Mouse (Mus musculus) neural tube, embryonic 15.5 days (tissue): ENCODE results near the gene Dnajb11. TPM values are rescaled to one million over a fixed set of nuclear protein-coding genes. Genes with fewer than 3 reads are reported as not detected.

Experiments used
- ATAC-seq: fragments of 200-750 bp; cut with Nextera tagmentation; 2 replicates; pipeline ENCODE4 v1.8.0; 2017; ENCODE audit warnings: mild to moderate bottlenecking, moderate TSS enrichment, moderate library complexity; ENCODE audit not compliant: low FRiP score
- H3K27ac ChIP-seq: fragments of 300-500 bp; sonication (generic); replicated peaks from 2 replicates; pipeline ENCODE4 v1.5.1; 2015; ENCODE audit warnings: mild to moderate bottlenecking, inconsistent platforms
- H3K27me3 ChIP-seq: fragments of 300-500 bp; sonication (generic); replicated peaks from 2 replicates; pipeline ENCODE4 v1.6.1; 2015; ENCODE audit warnings: inconsistent platforms
- H3K36me3 ChIP-seq: fragments of 300-500 bp; sonication (generic); 2 replicates; pipeline ENCODE4 v1.6.1; 2015; ENCODE audit warnings: inconsistent platforms
- H3K4me1 ChIP-seq: fragments of 300-500 bp; sonication (generic); 2 replicates; pipeline ENCODE4 v1.6.1; 2015; ENCODE audit warnings: inconsistent platforms
- H3K4me2 ChIP-seq: fragments of 300-500 bp; sonication (generic); 2 replicates; pipeline ENCODE4 v1.6.1; 2015; ENCODE audit warnings: inconsistent platforms, mild to moderate bottlenecking, moderate library complexity
- H3K4me3 ChIP-seq: fragments of 300-500 bp; sonication (generic); replicated peaks from 2 replicates; pipeline ENCODE4 v1.5.1; 2015; ENCODE audit warnings: mild to moderate bottlenecking, inconsistent platforms
- H3K9ac ChIP-seq: fragments of 300-500 bp; sonication (generic); replicated peaks from 2 replicates; pipeline ENCODE4 v1.6.1; 2015; ENCODE audit warnings: mild to moderate bottlenecking, inconsistent platforms
- H3K9me3 ChIP-seq: fragments of 300-500 bp; sonication (generic); replicated peaks from 2 replicates; pipeline ENCODE4 v1.6.1; 2016; ENCODE audit warnings: inconsistent platforms
- WGBS: fragments of 180-500 bp; shearing (Covaris S2); methylation state at CpG from one replicate; pipeline ENCODE4 v1.1.7; 2015; ENCODE audit warnings: mixed read lengths; 5-methylcytosine and 5-hydroxymethylcytosine counted together
- polyA plus RNA-seq: library from polyadenylated mRNA; unstranded; fragments of >200 nt; fragmentation: Nextera tagmentation; extraction: Ambion mirVana; gene quantifications from 2 replicates; pipeline ENCODE4 v1.2.1, GENCODE M21; 2015

The Dnajb11 gene
- polyA plus RNA-seq, 1 experiment from 2014 or later: 106 TPM

DNA sequence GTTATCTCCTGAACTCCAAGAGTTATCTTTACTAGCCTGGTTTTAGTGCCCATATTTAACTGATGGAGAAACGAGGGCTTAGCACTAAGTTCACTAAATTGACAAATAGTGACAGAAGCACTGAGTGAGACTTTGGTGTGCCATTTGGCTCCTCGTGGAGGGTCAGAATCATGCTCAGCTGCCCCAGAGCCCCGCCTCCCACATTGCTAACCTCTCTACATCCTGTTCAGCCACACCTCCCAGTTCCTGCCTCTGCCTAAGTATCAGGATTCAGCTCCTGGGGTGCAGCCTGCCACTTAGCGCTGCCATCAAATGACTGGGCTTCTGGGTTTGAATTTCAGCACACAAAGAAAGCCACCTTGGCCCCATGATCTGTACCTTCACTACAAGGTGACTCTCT lies 27.7 kb downstream of the Dnajb11 start:
- 51% methylated on average over 4 of the region's 4 CpGs for WGBS
- no peak overlapping the region for H3K4me2 ChIP-seq
- no peaks in the 10 kb centered on the region for H3K4me1 ChIP-seq
- no peaks in the 10 kb centered on the region for H3K27me3 ChIP-seq
- no peak for ATAC-seq
- no peak overlapping the region for H3K27ac ChIP-seq
- no peaks in the 10 kb centered on the region for H3K36me3 ChIP-seq
- no peaks in the 10 kb centered on the region for H3K9me3 ChIP-seq
- no peak overlapping the region for H3K9ac ChIP-seq
- H3K4me3 ChIP-seq: no peak overlapping the region

DNA sequence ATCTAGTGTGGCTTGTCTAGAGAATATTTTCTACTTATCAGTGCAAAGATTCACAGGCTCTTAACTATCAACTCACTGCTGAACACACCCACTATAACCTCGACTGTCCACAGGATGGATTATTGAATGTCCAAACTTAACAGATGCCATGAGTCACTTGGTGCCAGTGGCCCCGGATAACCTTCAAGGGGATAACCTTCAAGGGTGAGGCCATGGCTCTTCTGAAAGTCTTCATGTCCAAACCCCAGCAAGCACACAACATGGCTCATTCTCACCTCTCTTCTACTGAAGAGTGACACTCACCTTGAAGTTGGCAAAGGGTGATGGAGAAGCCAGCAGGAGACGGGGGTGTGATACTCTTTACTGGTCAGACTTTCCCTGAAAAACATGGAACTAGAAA lies 29.1 kb downstream of the Dnajb11 start:
- no peaks in the 10 kb centered on the region for H3K4me1 ChIP-seq
- WGBS: 87% methylated on average over 3 of the region's 3 CpGs
- ATAC-seq: no peak
- H3K27me3 ChIP-seq: no peaks in the 10 kb centered on the region
- no peak overlapping the region for H3K27ac ChIP-seq
- H3K9ac ChIP-seq: no peak overlapping the region
- no peak overlapping the region for H3K4me3 ChIP-seq
- no peaks in the 10 kb centered on the region for H3K36me3 ChIP-seq
- no peak overlapping the region for H3K4me2 ChIP-seq
- no peaks in the 10 kb centered on the region for H3K9me3 ChIP-seq

DNA sequence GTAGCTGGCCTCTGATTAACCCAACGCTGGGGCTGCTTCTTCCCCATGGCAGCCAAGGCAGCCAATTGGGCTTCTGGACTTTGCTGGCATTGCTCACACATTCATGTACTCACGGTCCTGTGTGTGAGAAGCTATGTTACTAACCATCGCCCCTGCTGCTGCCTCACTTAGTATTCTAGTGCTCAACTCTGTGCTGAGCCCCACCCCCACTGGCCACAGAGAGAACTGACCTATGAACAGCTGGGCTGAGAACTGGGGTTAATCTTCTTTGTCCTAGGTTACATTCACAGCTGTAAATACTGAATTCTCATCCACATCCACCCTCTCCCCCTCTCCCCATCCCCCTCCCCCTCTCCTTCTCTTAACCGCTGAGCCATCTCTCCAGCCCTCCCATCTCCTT lies 31.2 kb downstream of the Dnajb11 start:
- Histone ChIP-seq H3K9me3 (no peaks in the 10 kb centered on the region), H3K36me3 (no peaks in the 10 kb centered on the region), H3K27me3 (no peaks in the 10 kb centered on the region), H3K4me1 (no peaks in the 10 kb centered on the region), H3K9ac (no peak overlapping the region), H3K27ac (no peak overlapping the region), H3K4me3 (no peak overlapping the region), H3K4me2 (no peak overlapping the region)
- no peak for ATAC-seq
- WGBS: 49% methylated on average over 4 of the region's 4 CpGs

DNA sequence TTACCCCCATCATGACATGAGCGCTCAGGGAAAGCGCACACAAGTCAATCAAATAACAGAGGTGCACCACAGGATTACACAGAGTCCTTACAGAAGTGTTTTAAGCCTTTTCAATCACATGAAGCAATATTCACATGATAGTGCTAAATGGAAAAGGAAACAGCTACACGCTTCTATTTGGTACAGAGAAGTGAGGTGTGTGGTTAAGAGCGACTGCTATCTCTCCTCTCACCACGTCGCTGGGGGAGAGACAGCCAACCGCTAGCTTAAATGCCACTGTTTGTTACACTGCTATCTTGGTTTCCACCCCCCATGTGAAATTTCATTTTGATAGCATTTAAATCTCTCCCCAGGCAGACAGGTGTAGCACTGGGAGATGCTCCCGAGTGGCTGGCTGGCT lies 32.1 kb downstream of the Dnajb11 start:
- Histone ChIP-seq H3K4me3 (no peak overlapping the region), H3K9me3 (no peaks in the 10 kb centered on the region), H3K36me3 (no peaks in the 10 kb centered on the region), H3K9ac (no peak overlapping the region), H3K4me1 (no peaks in the 10 kb centered on the region), H3K27me3 (no peaks in the 10 kb centered on the region), H3K4me2 (no peak overlapping the region), H3K27ac (no peak overlapping the region)
- 93% methylated on average over 8 of the region's 8 CpGs for WGBS
- no peak for ATAC-seq

DNA sequence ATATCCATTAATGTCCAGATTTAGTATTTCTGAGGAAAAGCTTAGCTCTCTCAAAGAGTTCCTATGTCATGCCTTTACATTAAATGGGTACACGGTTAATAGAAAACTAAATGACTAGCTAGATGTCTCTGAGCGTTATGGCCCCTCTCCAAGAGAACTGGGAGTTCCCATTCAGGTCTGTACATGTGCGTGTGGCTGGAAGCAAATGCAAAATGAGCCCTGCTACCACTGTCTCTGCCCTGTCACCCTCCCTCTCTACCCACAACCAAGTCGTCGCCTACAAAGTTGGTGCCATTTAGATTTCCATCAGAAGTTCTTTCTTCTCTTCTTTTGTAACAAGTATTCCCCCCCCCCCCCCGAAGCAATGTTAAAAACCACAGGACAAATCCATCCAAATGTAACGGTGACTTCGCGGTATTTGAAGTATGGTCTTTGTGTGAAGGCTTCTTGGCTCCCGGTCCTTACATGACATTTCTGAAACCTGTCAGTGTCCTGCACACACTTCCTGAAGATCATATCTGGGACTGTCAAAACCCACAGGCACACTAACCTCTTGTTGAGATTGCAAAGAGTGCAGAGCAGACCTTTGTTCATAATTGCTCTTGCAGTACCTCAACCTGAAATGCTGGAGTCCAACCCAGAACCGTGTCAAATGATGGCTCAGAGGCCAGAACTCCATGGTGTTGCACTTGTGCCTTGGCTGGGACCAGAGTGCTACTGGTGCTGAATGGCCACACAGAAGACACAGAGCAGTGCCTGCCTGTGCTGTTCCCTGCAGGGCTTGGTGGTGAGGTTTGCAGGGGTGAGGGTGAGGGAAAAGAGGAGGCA lies 33.3 kb downstream of the Dnajb11 start, which contains the start of gene Ahsg:
Ahsg (plus strand) TSS at position 595 of the 828 bp plus-strand sequence.
- H3K4me1 ChIP-seq: no peaks in the 10 kb centered on the region
- no peak within 1 kb of the TSS for H3K4me3 ChIP-seq
- H3K9me3 ChIP-seq: no peaks in the 10 kb centered on the region
- no peak within 1 kb of the TSS for H3K9ac ChIP-seq
- H3K4me2 ChIP-seq: no peak within 1 kb of the TSS
- H3K36me3 ChIP-seq: no peaks in the 10 kb centered on the region
- no peaks in the 10 kb centered on the region for H3K27me3 ChIP-seq
- no peak within 1 kb of the TSS for H3K27ac ChIP-seq
- no peak for ATAC-seq
- WGBS: 88% methylated on average over 11 of the region's 11 CpGs

DNA sequence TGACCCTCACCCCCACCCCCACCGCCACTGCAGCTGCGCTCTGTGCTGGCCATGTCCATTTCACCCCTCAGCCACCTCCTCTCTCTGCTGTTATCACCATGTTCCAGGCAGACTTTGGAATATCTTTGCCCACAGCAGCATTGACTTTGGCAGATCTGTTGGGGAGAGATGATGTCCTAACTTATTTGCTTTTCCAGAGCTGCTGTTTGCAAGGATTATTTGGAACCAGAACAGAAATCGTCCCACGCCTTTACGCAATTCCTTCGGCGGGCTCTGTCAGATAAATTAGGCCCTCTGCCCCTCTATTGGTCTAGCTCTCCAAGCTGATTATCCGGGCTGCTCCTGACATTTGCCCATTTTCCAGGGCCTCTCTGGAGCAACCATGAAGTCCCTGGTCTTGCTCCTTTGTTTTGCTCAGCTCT lies 34.1 kb downstream of the Dnajb11 start:
- ATAC-seq: no peak
- WGBS: 93% methylated on average over 8 of the region's 8 CpGs
- no peaks in the 10 kb centered on the region for H3K4me1 ChIP-seq
- H3K36me3 ChIP-seq: no peaks in the 10 kb centered on the region
- H3K9me3 ChIP-seq: no peaks in the 10 kb centered on the region
- H3K27me3 ChIP-seq: no peaks in the 10 kb centered on the region
- no peak overlapping the region for H3K4me3 ChIP-seq
- no peak overlapping the region for H3K27ac ChIP-seq
- H3K4me2 ChIP-seq: no peak overlapping the region
- no peak overlapping the region for H3K9ac ChIP-seq

DNA sequence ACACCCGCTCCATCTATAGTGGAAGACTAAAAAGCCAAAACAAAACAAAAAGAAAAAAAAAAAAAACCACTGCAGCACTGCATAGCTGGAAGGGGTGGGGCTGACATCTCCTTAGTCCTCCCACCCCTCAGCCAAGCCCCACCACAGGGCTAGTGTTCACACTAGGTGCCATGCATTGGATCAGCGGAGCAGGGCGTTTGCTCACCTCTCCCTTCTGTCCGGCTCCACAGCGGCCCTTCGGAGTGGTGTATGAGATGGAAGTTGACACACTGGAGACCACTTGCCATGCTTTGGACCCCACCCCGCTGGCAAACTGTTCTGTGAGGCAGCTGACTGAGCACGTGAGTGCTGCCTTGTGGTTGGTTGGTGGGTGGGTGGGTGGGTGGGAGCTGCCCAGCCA lies 36.5 kb downstream of the Dnajb11 start:
- WGBS: 67% methylated on average over 8 of the region's 8 CpGs
- H3K4me1 ChIP-seq: no peaks in the 10 kb centered on the region
- H3K4me3 ChIP-seq: no peak overlapping the region
- H3K36me3 ChIP-seq: no peaks in the 10 kb centered on the region
- ATAC-seq: no peak
- no peak overlapping the region for H3K9ac ChIP-seq
- no peaks in the 10 kb centered on the region for H3K9me3 ChIP-seq
- H3K27ac ChIP-seq: no peak overlapping the region
- no peaks in the 10 kb centered on the region for H3K27me3 ChIP-seq
- H3K4me2 ChIP-seq: no peak overlapping the region

DNA sequence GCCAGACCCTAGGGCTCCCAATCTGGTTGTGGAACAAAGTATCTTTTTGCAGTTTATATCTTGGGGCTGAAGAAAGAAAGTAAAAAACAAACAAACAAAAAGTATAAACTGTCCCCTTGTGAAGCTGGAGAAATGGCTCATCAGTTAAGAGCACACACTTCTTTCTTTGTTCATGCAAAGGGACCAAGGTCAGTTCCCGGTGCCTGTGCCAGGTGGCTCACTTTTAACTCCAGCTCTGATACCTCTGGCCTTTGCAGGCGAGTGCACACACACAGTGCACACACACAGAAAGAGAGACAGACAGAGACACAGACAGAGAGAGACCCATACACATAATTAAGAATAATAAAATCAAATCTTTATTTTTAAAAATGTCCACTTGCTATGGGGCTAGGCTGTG lies 39.0 kb downstream of the Dnajb11 start:
- Histone ChIP-seq H3K4me3 (no peak overlapping the region), H3K4me2 (no peak overlapping the region), H3K36me3 (no peaks in the 10 kb centered on the region), H3K4me1 (no peaks in the 10 kb centered on the region), H3K9me3 (no peaks in the 10 kb centered on the region), H3K27ac (no peak overlapping the region), H3K27me3 (no peaks in the 10 kb centered on the region), H3K9ac (no peak overlapping the region)
- no peak for ATAC-seq
- WGBS: 72% methylated on average over 2 of the region's 2 CpGs

DNA sequence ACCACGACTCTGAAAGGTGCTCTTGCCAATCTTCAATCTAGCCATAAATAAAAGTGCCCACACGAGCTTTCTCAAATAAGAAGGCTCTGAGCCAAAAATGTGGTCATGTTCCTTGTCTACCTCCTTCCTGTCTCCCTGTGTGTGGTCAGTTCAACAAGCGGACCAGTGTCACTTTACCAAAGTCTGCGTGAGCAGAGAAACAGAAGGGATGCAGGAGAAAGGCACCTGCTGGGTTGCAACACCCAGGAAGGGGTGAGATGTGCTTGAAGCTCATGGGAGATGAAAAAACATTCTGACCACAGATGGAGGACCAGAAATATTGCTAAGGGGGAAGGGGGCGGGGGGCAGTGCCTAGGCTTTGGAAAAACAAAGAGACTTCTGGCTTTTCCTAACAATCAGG lies 41.7 kb downstream of the Dnajb11 start:
- H3K27ac ChIP-seq: no peak overlapping the region
- H3K36me3 ChIP-seq: no peaks in the 10 kb centered on the region
- no peaks in the 10 kb centered on the region for H3K9me3 ChIP-seq
- no peak overlapping the region for H3K4me2 ChIP-seq
- 40% methylated on average over 5 of the region's 5 CpGs for WGBS
- no peak overlapping the region for H3K4me3 ChIP-seq
- H3K4me1 ChIP-seq: no peaks in the 10 kb centered on the region
- H3K9ac ChIP-seq: no peak overlapping the region
- no peaks in the 10 kb centered on the region for H3K27me3 ChIP-seq
- ATAC-seq: no peak

DNA sequence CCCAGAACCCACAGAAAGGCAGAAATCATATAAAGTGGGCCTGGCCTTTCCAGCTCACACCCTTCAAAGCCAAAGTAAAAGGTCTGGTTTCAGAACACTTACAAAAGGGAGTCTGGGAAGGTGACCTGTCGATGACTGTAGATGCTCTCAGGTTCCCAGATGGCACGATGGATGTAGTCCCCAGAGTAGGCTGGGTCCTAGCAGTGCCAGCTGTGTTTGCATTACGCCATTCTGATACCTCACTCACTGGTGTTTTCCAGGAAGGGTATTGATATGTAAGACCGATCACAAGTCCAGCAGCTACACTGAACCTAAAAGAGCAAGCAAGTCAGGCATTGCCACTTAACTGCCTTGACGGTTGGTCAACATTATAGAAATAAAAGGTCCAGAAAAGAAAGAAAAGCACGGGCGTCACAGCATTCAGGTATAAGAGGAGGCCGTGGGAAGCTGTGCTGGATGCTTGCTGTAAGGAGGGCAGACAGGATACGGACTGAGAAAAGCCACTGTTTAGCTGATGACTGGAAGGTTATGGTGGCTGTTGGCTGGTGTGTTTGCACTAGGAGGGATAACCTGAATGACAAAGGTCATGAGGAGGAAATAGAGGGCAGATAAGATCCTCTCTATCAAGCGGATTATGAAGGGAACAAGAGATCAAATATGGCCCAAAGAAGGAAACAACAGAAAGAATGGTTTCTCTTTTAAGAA lies 42.4 kb downstream of the Dnajb11 start:
- Histone ChIP-seq H3K4me3 (no peak overlapping the region), H3K36me3 (no peaks in the 10 kb centered on the region), H3K4me2 (no peak overlapping the region), H3K27ac (no peak overlapping the region), H3K9me3 (no peaks in the 10 kb centered on the region), H3K27me3 (no peaks in the 10 kb centered on the region), H3K4me1 (no peaks in the 10 kb centered on the region), H3K9ac (no peak overlapping the region)
- WGBS: 88% methylated on average over 10 of the region's 10 CpGs
- ATAC-seq: no peak

DNA sequence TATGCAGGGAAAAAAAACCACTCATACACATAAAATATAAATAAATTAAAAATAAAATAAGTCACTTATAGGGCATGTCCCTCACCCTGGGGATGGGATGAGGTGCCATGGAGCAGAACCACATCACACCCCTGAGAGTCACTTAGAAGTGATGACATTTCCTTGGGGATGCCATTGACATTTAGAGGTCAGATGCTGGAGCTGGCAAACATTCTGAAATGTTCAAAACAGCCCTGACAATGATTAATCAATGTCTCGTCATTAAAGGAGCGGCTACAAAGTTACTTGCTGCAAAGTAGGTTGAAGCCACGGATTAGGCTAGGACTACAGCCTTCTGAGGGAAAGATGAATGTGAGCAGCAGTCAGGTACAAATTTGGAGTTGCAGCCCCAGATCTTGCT lies 43.7 kb downstream of the Dnajb11 start:
- Histone ChIP-seq H3K27ac (no peak overlapping the region), H3K27me3 (no peaks in the 10 kb centered on the region), H3K4me1 (no peaks in the 10 kb centered on the region), H3K4me3 (no peak overlapping the region), H3K4me2 (no peak overlapping the region), H3K9me3 (no peaks in the 10 kb centered on the region), H3K9ac (no peak overlapping the region), H3K36me3 (no peaks in the 10 kb centered on the region)
- 80% methylated on average over 3 of the region's 3 CpGs for WGBS
- ATAC-seq: no peak

DNA sequence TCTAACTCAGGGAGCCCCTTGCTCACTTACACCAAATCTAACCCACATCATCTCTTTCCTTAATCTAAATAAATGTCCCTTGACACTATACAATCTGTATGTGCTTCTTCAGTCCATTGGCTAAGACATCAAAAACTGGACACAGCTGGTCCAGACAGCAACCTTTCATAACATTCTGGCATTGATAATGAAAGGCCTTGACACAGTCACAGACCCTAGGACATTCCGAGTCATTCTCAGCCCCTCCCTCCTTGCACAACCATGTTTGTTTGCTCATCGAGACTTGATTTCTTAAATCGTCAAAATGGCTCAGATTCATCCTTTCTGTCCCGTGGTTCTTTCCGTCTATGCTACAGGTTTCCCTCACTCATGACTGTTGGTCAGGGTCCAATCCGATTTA lies 51.6 kb downstream of the Dnajb11 start:
- no peak for ATAC-seq
- no peaks in the 10 kb centered on the region for H3K27me3 ChIP-seq
- H3K4me2 ChIP-seq: no peak overlapping the region
- H3K36me3 ChIP-seq: no peaks in the 10 kb centered on the region
- no peak overlapping the region for H3K27ac ChIP-seq
- no peak overlapping the region for H3K4me3 ChIP-seq
- H3K9me3 ChIP-seq: no peaks in the 10 kb centered on the region
- H3K9ac ChIP-seq: no peak overlapping the region
- WGBS: 93% methylated on average over 6 of the region's 6 CpGs
- H3K4me1 ChIP-seq: no peaks in the 10 kb centered on the region
